Mouse (Mus musculus) left cerebral cortex, postnatal 14 days (tissue): ENCODE data around the gene Rps15a. TPM values are rescaled to one million over a fixed set of nuclear protein-coding genes. Genes with fewer than 3 reads are reported as not detected.

Experiments used
- DNase-seq, 2 experiments: peaks; one replicate each; pipeline ENCODE4 v3.0.0; 2021 to 2022; ENCODE audit warnings: low spot score in 2 of 2, mixed read lengths in 1 of 2
- intact Hi-C: fragments of 180-260 bp; cut with DNase I; formaldehyde crosslinking; loops from one replicate; pipeline ENCODE4 v1.15.1; 2025
- total RNA-seq, 2 experiments: library from RNA; stranded (reverse); gene quantifications; 2 replicates each; pipeline ENCODE4 v1.2.3; 2021

Rps15a gene
- total RNA-seq, 2 experiments from 2014 or later: 354 to 364 TPM

DNA sequence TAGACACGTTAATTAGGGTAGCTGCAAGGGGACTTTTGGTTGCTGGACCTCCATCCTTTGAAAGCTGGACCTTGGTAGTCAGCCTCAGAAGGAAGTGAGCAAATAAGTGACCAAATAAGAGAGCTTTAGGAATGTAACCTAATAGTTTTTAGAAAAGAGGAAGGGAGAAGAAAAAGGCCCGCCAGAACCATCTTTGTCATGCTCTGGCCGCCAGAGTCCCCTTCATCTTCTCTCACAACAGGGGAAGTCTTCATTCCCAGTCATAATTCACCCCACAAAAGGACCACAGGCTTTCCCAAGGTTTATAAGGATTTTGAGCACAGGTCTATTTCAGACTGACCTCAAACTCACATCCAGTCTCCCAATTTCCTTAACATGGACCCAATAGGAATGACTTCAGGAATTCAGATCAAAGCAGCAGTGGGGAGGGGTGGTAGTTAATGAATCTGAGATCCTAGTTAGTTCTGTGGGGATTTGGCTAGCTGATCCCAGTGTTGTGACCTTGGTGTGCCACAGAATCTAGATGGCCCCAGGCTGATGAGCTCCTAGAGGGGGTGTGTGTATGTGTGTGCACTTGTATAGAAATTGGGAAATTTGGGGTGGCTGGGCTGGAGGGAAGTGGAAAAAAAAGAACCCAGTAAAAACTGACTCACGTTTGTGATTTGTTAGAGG is 1.7 kb upstream of the Rps15a start:
- intact Hi-C loops: no loop called here
- no peak for DNase-seq

DNA sequence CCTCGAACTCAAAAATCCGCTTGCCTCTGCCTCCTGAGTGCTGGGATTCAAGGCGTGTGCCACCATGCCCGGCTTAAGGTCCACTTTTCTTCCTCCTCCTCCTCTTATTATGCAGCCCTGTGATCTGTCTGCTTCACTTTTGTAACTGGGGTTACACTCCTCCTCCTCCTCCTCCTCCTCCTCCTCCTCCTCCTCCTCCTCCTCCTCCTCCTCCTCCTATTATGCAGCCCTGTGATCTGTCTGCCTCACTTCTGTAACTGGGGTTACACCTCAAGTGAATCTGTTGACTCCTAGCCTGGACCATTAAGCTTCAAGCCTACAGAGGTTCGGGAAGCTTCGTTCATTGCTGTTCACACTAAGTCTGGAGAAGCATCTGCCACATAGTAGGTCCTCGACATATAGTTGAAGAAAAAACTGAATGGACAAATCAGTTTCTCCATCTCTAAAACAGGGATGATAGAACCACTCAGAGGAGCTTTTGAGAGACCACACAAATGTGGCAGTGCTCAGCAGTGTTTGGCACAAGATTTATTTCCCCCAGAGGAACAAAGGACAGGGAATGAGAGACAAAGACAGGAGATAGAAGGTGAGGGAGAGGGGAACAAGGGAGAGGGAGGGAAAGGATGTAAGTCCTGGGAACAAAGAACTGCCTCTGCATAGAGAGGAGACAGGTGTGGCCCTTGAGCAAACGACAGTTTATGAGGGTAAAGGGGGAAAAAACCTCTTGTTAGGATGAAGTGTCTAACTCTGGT is 975 bp upstream of the Rps15a start:
- DNase-seq: no peak
- intact Hi-C loops: no loop called here

DNA sequence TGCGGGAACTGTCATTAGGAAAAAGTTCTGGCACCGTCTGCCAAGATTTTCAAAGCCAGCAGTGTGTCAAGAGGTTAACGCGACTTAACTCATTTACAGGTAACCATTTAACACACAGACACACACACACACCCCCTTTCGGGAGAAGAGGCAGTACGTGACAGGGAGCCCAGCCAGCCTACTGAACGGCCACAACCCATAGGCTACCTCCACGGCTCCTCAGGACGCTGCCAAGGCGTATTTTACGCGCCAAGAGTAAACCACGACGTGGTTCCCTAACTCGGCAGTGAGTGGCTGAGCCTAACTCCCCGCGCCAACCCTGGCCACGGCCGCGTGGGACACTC is 483 bp downstream of the Rps15a start:
- intact Hi-C loops: no loop called here
- no peak for DNase-seq

DNA sequence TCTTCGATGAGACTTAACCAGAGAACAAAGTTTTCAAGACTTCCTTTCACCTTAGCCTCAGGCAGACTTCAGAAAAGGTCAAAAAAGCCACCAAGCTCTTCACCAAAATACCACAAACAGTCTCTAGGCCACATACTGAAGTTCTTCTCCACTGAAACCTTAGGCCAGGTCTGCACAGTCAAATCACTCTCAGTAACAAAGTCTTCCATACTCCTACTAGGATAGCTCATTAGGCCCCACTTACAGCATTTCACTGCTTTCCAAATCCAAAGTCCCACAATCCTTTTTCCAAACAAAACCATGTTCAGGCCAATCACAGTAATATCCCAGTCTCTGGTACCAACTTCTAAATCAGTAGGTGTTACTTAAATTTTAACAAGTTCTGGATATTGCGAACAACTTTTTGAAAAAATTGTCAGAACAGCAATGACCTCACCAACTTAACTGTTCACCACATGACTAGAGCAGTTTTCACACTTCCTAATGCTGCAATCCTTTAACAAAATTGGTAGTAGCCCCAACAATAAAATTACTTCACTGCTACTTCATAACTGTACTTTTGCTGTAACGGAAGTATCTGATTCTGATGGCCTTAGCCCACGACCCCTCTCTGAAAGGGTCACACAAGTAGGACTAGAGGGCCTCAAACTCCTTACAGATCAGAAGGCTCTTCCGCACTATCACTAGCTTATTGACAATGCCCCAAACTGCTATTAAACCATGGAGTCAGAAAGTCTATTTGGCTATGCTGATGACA is 2.3 kb downstream of the Rps15a start:
- intact Hi-C loops: no loop called here
- DNase-seq: no peak

DNA sequence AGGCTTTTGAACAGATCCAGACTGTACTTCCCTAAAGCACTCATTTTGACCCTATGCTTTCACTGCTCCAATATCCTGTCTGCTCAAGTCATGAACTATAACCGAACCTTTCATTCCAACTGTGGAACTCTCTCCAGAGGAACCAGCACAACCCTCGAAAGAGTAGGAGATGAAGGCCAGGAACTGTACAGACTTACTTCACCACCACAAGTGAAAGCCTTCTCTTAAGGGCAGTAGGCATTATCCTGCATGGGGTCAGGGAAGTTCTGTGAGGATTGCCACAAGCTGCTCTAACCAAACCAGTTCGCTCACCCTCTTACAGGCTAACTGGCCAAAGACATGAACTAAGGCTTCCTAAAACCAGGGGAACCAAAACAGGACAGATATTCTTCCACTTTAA is 4.9 kb downstream of the Rps15a start:
- DNase-seq: no peak
- intact Hi-C loops: no loop called here

DNA sequence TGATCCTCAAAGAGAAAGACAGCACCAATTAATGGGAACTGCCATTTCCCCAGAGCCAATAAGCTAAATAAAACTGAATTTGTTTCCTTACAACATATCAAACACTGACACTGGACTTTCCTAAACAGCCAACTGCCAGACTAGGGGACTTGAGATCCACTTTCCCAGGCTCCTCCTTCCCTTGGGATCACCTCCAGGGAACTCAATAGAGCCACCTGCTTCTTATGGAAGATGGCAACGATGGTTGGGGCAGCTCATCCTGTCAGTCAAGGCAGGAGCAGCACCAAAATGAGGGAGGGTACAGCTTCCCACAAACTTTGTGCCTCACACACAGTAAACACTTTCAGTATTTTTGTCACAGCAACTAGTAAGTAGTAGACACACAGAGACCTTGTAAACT is 8.3 kb downstream of the Rps15a start:
- intact Hi-C loops: loop anchor here (10.0 kb wide), 2 partner anchors 723 to 1403 kb away; partner anchors contain the start of gene Xylt1
- no peak for DNase-seq

DNA sequence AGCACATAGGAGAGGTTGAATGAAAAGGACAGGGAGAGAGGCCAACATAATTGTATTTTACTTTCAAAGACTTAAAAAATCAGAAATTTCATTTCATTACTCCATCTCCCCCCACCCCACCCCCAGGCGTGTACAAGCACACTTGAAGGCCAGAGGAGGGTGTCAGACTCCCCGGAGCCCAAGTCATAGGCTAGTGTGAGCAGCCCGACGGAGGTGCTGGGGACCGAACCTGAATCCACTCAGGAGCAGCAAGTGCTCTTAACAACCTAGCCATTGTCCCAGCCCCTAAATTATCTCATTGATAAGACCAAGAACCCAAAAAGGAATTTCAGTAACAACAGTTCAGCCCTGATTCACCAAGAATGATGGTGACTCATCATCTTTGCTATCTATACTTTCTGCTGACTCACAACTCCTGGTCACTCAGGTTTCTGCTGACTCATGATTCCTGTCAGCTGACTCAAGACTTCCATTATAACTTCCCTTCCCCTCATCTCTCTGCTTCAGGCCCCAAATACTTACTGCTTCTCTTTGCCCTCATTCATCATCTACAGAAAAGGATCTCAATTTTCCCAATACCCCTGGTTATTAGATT is 11.4 kb downstream of the Rps15a start:
- intact Hi-C loops: loop anchor here (10.0 kb wide), 2 partner anchors 720 to 1400 kb away; partner anchors contain the start of gene Xylt1

DNA sequence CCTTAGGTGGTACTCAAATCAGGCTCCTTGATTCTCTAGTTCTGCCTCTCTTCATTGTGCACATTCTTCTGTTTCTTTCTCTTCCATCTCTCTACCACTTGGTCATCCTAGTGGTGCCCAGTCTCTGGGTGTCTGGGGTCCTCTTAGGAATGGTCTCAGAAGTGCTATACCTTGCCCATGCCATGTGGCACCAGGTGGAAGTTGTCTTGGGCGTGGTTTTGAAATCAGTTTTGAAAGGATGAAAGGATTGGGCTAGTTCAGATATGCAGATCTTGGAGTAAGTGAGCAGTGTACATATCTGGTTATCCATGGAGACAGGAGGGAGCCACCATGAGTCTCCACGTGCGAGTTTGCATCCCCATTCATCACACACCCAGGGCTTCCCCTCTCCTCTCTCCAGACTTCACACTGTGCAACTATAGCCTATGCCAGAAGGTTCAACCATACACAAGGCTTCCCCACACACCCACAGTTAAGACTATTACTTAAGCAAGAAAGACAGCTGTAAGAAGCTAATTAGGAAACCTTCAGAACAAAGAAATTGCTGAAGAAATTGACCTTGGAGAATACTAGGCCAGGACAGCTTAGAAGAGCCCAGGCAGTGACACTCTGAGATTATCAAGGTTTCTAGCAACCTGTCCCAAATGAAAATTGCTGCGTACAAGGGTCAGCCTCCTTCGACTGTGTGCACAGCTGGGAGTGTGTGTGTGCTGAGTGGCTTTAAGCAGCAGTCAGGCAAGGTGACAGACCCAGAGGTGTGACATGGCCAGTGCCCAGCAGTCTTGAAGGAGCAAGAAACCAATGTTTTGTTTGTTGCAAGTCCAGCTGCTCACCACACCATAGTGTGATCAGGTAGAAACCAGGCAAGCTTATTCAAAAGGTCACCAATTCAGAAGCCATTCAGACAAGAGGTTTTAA is 12.3 kb downstream of the Rps15a start:
- no peak for DNase-seq
- intact Hi-C loops: loop anchor here (10.0 kb wide), 2 partner anchors 719 to 1399 kb away; partner anchors contain the start of gene Xylt1

More for the DNA sequence above, 11.4 kb downstream of the Rps15a start:
- DNase-seq: peak in 1 of 2 experiments; percentile 59

DNA sequence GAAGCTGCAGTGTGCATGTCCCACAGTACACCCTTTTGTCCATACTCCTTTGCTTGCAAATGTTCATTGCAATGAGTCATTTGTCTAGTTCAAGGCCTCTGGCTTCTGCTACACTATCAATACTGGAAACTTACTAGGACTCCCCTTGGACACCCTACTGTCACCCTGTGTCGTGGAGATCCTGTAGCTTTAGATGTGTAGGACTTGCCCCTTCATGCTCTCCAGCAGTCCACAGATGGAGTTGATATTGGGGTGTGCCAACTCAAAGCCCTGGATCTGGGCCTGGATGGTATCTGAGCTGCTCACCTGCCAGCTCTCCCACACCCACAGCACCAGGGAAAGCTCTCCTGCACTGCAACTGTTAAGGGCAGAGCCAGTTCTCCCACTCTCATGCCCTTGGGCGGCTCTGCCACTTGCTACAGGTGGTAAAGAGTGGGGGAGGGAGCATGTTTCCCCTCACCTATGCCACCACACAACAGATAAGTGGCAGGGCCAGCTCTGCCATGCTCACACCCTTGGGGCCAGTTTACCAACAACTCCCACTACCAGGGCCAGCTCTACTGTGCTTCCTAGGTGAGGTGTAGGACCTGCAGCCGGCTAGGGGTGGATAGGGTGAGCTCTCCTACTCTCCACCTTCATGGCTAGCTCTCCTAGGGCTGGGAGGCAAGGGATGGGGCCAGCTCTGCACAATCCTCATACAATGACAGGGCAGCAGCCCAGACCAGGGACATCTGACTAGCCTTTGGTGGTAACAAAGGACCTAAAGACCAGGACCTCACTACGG is 13.1 kb downstream of the Rps15a start:
- DNase-seq: no peak
- intact Hi-C loops: loop anchor here (10.0 kb wide), 2 partner anchors 718 to 1398 kb away; partner anchors contain the start of gene Xylt1

DNA sequence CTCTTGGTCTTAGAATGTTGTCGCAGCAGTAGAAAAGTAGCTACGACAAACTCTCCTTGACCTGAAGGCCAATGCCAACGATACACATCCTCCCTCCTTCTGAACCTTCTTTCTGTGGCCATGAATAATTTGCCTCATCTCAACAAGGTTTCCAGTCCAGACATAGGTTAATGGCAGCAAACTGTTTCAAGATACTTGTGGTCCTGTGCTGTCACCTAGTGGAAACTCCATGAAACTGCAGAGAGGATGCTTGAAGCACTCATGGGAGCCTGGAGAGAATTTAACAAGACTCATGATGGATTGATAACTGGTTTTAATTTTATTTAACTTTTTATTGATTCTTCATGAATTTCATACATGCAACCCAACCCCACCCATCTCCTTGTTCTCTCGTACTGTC is 13.8 kb downstream of the Rps15a start:
- peak; percentile 59 to 63 for DNase-seq
- intact Hi-C loops: loop anchor here (10.0 kb wide), 2 partner anchors 717 to 1397 kb away; partner anchors contain the start of gene Xylt1

DNA sequence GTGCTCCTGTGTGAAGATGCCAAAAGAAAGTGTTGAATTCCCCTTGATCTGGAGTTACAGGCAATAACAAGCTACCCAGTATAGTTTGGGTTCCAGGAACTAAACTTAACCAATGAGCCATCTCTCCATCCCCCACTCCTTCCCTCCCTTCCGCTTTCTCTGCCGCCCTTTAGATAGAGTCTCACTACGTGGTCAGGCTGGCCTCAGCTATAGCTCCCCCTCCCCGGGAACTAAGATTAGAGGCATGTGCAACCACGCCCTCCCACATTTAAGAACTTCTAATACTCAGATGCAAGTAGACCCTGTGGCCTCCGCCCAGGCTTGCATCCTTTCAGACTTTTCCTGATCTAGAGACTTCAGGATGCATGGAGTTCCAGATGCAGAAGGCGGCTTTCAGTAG is 18.4 kb downstream of the Rps15a start:
- DNase-seq: no peak
- intact Hi-C loops: no loop called here

DNA sequence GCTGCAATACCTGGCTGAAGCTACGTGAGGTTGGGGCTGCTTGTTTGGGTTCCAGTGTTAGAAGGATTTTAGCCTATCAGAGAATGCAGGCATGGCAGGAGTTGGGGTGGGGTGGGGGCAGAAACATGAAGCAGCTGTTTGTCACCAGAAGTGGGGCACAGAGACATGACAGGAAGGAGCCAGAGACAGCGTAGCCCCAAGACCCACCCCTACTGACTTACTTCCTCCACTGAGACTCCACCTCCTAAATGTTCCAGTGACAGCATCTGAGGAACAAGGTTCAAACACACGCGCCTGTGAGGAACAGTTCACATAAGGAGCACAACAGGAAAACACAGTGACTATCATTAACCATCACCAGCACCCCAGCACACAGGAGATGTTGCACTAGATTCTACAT is 36.0 kb downstream of the Rps15a start:
- intact Hi-C loops: no loop called here
- DNase-seq: no peak

DNA sequence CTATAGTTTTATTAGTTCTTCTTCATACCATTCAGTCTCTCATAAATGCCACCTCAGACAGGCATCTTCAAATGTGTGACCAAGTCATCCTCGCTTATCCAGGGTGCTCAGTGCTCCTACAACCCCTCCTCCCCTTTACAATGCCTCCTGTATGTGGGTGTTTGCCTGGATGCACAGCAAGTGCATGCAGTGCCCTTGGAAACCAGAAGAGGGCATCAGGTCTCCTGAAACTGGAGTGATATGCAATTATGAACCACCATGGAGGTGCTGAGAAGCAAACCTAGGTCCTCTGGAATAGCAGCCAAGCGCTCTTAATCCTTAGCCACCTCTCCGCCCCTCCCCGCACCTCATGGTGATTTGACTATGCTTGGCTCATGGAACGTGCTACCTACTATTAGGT is 36.9 kb downstream of the Rps15a start:
- intact Hi-C loops: no loop called here

DNA sequence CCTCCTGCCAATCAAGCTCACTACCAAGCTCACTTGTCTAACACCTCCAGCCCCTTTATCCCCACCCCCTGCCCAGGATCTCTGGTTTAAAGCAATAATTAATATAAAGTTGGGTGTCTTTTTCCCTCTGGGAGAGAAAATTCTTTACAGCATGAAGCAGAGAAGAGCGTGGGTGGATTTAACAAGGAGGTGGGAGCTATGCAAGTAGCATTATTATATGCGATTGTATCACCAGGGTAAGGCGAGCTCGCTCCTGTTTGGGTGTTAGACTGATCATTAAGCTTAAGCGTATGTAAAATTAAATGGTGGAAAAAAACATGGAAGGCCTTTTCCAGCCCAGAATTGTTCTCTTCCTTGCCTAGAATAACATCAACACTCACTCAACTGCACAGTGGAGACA is 48.7 kb downstream of the Rps15a start:
- intact Hi-C loops: no loop called here
- peak; percentile 31 to 32 for DNase-seq

More for the DNA sequence above, 36.9 kb downstream of the Rps15a start:
- DNase-seq: no peak

DNA sequence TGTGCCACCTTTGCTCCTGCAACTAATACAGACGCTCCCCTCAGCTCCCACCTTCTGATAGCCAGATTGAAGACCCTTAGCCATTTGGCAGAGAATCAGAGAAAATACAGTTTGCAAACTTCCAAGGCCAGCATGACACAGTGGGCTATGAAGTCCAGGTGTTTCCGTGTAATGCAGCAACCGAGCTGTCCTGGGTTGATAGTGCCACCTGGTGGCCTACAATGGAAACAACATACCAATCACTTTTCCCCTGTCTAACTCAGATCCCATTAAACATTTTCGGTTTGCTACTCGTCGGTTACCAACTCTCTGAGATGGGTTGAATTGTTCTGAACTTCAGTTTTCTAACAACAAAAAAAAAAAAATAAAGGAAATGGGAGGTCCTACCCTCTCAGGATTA is 59.7 kb downstream of the Rps15a start:
- intact Hi-C loops: no loop called here

More for the DNA sequence above, 59.7 kb downstream of the Rps15a start:
- DNase-seq: no peak
